Mouse (Mus musculus): ENCODE data around the gene Kcnh1.

GRCm38 (mm10) chr1:192246836-192247235 lies 56.3 kb downstream of the Kcnh1 start:
- TF ChIP-seq CTCF (IDR thresholded peaks at IDR 0.05; ENCODE audit: low read depth, low read length) (no peak), POLR2A (IDR thresholded peaks at IDR 0.05; ENCODE audit: insufficient read depth, low read length) (no peak)

Measured in ES-Bruce4 (cell line).